Mouse (Mus musculus): ENCODE measurements around the gene Shq1. TPM values are rescaled to one million over a fixed set of nuclear protein-coding genes. Genes with fewer than 3 reads are reported as not detected.

Gene Shq1
- polyA plus RNA-seq, 1 experiment from 2014 or later, result 14.2 TPM

GRCm38 (mm10) chr6:100622861-100623507 is 48.0 kb downstream of the Shq1 start:
- ATAC-seq (no peak), DNase-seq (ENCODE audit: low spot score) (no peak)

GRCm38 (mm10) chr6:100620411-100620810 is 50.5 kb downstream of the Shq1 start:
- no peaks in the 10 kb centered on the region for H3K4me1 ChIP-seq (ENCODE audit: control insufficient read depth, insufficient read depth, low read length)
- H3K9ac ChIP-seq (ENCODE audit: low read length), result no peak overlapping the region
- DNase-seq (ENCODE audit: low spot score) (no peak), ATAC-seq (no peak)
- WGBS, result 82% methylated on average over 3 of the region's 3 CpGs
- no peaks in the 10 kb centered on the region for H3K9me3 ChIP-seq (replicated peaks; ENCODE audit: control insufficient read depth, low read length)
- H3K4me3 ChIP-seq (ENCODE audit: low read depth, low read length), result no peak overlapping the region
- no peaks in the 10 kb centered on the region for H3K36me3 ChIP-seq (ENCODE audit: control insufficient read depth, insufficient read depth, low read length)
- no peaks in the 10 kb centered on the region for H3K27me3 ChIP-seq (replicated peaks; ENCODE audit: control insufficient read depth, insufficient read depth, low read length)
- no peak overlapping the region for H3K4me2 ChIP-seq (ENCODE audit: low read length)
- no peak overlapping the region for H3K27ac ChIP-seq (ENCODE audit: low read depth, low read length)

More at GRCm38 (mm10) chr6:100622861-100623507, 48.0 kb downstream of the Shq1 start:
- Histone ChIP-seq H3K4me1 (ENCODE audit: control insufficient read depth, insufficient read depth, low read length) (no peaks in the 10 kb centered on the region), H3K4me3 (ENCODE audit: low read depth, low read length) (no peak overlapping the region), H3K4me2 (ENCODE audit: low read length) (no peak overlapping the region), H3K27me3 (replicated peaks; ENCODE audit: control insufficient read depth, insufficient read depth, low read length) (no peaks in the 10 kb centered on the region), H3K36me3 (ENCODE audit: control insufficient read depth, insufficient read depth, low read length) (no peaks in the 10 kb centered on the region), H3K27ac (ENCODE audit: low read depth, low read length) (no peak overlapping the region), H3K9ac (ENCODE audit: low read length) (no peak overlapping the region), H3K9me3 (replicated peaks; ENCODE audit: control insufficient read depth, low read length) (no peaks in the 10 kb centered on the region)
- WGBS, result 92% methylated on average over 2 of the region's 2 CpGs

GRCm38 (mm10) chr6:100619309-100619708 is 51.6 kb downstream of the Shq1 start:
- no peaks in the 10 kb centered on the region for H3K27me3 ChIP-seq (replicated peaks; ENCODE audit: control insufficient read depth, insufficient read depth, low read length)
- ATAC-seq, result no peak
- H3K36me3 ChIP-seq (ENCODE audit: control insufficient read depth, insufficient read depth, low read length), result no peaks in the 10 kb centered on the region
- no peak overlapping the region for H3K9ac ChIP-seq (ENCODE audit: low read length)
- H3K4me1 ChIP-seq (ENCODE audit: control insufficient read depth, insufficient read depth, low read length), result no peaks in the 10 kb centered on the region
- H3K4me3 ChIP-seq (ENCODE audit: low read depth, low read length), result no peak overlapping the region
- no peak overlapping the region for H3K4me2 ChIP-seq (ENCODE audit: low read length)
- no peak for DNase-seq (ENCODE audit: low spot score)
- H3K27ac ChIP-seq (ENCODE audit: low read depth, low read length), result no peak overlapping the region
- H3K9me3 ChIP-seq (replicated peaks; ENCODE audit: control insufficient read depth, low read length), result no peaks in the 10 kb centered on the region
- 92% methylated on average over 7 of the region's 7 CpGs for whole genome bisulfite sequencing

- no peak overlapping the region for H3K4me2 ChIP-seq (ENCODE audit: low read length)
- no peaks in the 10 kb centered on the region for H3K9me3 ChIP-seq (replicated peaks; ENCODE audit: control insufficient read depth, low read length)
- no peaks in the 10 kb centered on the region for H3K36me3 ChIP-seq (ENCODE audit: control insufficient read depth, insufficient read depth, low read length)
- no peak overlapping the region for H3K27ac ChIP-seq (ENCODE audit: low read depth, low read length)
- H3K4me3 ChIP-seq (ENCODE audit: low read depth, low read length), result no peak overlapping the region
- no peak for DNase-seq (ENCODE audit: low spot score)
- H3K9ac ChIP-seq (ENCODE audit: low read length), result no peak overlapping the region
- ATAC-seq, result no peak
- WGBS, result 95% methylated on average over 4 of the region's 4 CpGs
- no peaks in the 10 kb centered on the region for H3K27me3 ChIP-seq (replicated peaks; ENCODE audit: control insufficient read depth, insufficient read depth, low read length)
- peaks cover 6% of the 10 kb centered on the region; the same call in 1 of the 2 replicates for H3K4me1 ChIP-seq (ENCODE audit: control insufficient read depth, insufficient read depth, low read length)
These were observed 54.8 kb downstream of the Shq1 start for GRCm38 (mm10) chr6:100616133-100616532.

GRCm38 (mm10) chr6:100613593-100614267 is 57.2 kb downstream of the Shq1 start:
- no peaks in the 10 kb centered on the region for H3K9me3 ChIP-seq (replicated peaks; ENCODE audit: control insufficient read depth, low read length)
- no peak overlapping the region for H3K4me2 ChIP-seq (ENCODE audit: low read length)
- H3K4me1 ChIP-seq (ENCODE audit: control insufficient read depth, insufficient read depth, low read length), result peaks cover 6% of the 10 kb centered on the region; the same call in 1 of the 2 replicates
- H3K36me3 ChIP-seq (ENCODE audit: control insufficient read depth, insufficient read depth, low read length), result no peaks in the 10 kb centered on the region
- H3K27me3 ChIP-seq (replicated peaks; ENCODE audit: control insufficient read depth, insufficient read depth, low read length), result no peaks in the 10 kb centered on the region
- H3K9ac ChIP-seq (ENCODE audit: low read length), result no peak overlapping the region
- ATAC-seq (peak; percentile 46), DNase-seq (ENCODE audit: low spot score) (peak; percentile 37)
- no peak overlapping the region for H3K4me3 ChIP-seq (ENCODE audit: low read depth, low read length)
- H3K27ac ChIP-seq (ENCODE audit: low read depth, low read length), result no peak overlapping the region
- 50% methylated on average over 6 of the region's 6 CpGs for WGBS

- H3K27me3 ChIP-seq (replicated peaks; ENCODE audit: control insufficient read depth, insufficient read depth, low read length), result no peaks in the 10 kb centered on the region
- no peak overlapping the region for H3K9ac ChIP-seq (ENCODE audit: low read length)
- peaks cover 6% of the 10 kb centered on the region; the same call in 1 of the 2 replicates for H3K4me1 ChIP-seq (ENCODE audit: control insufficient read depth, insufficient read depth, low read length)
- H3K9me3 ChIP-seq (replicated peaks; ENCODE audit: control insufficient read depth, low read length), result no peaks in the 10 kb centered on the region
- H3K27ac ChIP-seq (ENCODE audit: low read depth, low read length), result no peak overlapping the region
- DNase-seq (ENCODE audit: low spot score), result no peak
- ATAC-seq, result no peak
- H3K4me3 ChIP-seq (ENCODE audit: low read depth, low read length), result no peak overlapping the region
- H3K4me2 ChIP-seq (ENCODE audit: low read length), result no peak overlapping the region
- 91% methylated on average over 7 of the region's 7 CpGs for WGBS
- H3K36me3 ChIP-seq (ENCODE audit: control insufficient read depth, insufficient read depth, low read length), result no peaks in the 10 kb centered on the region
These were observed 59.9 kb downstream of the Shq1 start for GRCm38 (mm10) chr6:100610897-100611575.

- Histone ChIP-seq H3K4me3 (ENCODE audit: low read depth, low read length) (no peak overlapping the region), H3K9me3 (replicated peaks; ENCODE audit: control insufficient read depth, low read length) (no peaks in the 10 kb centered on the region), H3K4me2 (ENCODE audit: low read length) (no peak overlapping the region), H3K27me3 (replicated peaks; ENCODE audit: control insufficient read depth, insufficient read depth, low read length) (no peaks in the 10 kb centered on the region), H3K36me3 (ENCODE audit: control insufficient read depth, insufficient read depth, low read length) (no peaks in the 10 kb centered on the region), H3K4me1 (ENCODE audit: control insufficient read depth, insufficient read depth, low read length) (peaks cover 6% of the 10 kb centered on the region; the same call in 1 of the 2 replicates), H3K9ac (ENCODE audit: low read length) (no peak overlapping the region), H3K27ac (ENCODE audit: low read depth, low read length) (no peak overlapping the region)
- 80% methylated on average over 6 of the region's 8 CpGs for WGBS
- DNase-seq (ENCODE audit: low spot score) (no peak), ATAC-seq (no peak)
These were observed 60.8 kb downstream of the Shq1 start for GRCm38 (mm10) chr6:100610182-100610581.

GRCm38 (mm10) chr6:100609256-100609655 is 61.7 kb downstream of the Shq1 start:
- H3K27ac ChIP-seq (ENCODE audit: low read depth, low read length), result no peak overlapping the region
- H3K4me3 ChIP-seq (ENCODE audit: low read depth, low read length), result no peak overlapping the region
- H3K9ac ChIP-seq (ENCODE audit: low read length), result no peak overlapping the region
- no peaks in the 10 kb centered on the region for H3K27me3 ChIP-seq (replicated peaks; ENCODE audit: control insufficient read depth, insufficient read depth, low read length)
- ATAC-seq, result no peak
- DNase-seq (ENCODE audit: low spot score), result no peak
- H3K36me3 ChIP-seq (ENCODE audit: control insufficient read depth, insufficient read depth, low read length), result no peaks in the 10 kb centered on the region
- H3K9me3 ChIP-seq (replicated peaks; ENCODE audit: control insufficient read depth, low read length), result no peaks in the 10 kb centered on the region
- 89% methylated on average over 3 of the region's 3 CpGs for WGBS
- H3K4me1 ChIP-seq (ENCODE audit: control insufficient read depth, insufficient read depth, low read length), result peaks cover 6% of the 10 kb centered on the region; the same call in 1 of the 2 replicates
- no peak overlapping the region for H3K4me2 ChIP-seq (ENCODE audit: low read length)

Measured in forebrain, embryonic 14.5 days (tissue).